Mouse (Mus musculus) right cerebral cortex, adult 18-20 months (tissue): ENCODE results near the gene Ano6.

ENCODE experiments used
- DNase-seq: peaks from one replicate; pipeline ENCODE4 v3.0.0; 2022; ENCODE audit warnings: mixed read lengths

Ano6 gene

DNA sequence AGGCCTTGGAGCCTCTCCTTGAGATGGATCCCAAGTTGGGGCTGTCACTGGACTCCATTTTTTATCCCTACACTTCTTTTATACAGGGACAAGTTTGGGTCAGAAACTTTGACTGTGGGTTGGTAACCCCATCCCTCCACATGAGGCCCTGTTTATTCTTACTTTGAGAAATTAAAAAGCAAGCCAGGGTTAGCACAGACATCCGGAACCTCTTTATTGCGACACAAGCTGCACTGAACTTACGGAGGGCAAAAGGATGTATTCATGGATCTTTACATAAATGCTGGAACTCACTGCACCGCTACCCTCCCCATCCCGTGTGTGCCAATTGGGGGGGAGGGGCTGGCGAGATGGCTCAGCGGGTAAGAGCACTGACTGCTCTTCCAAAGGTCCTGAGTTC is 105.1 kb downstream of the Ano6 start:
- no peak for DNase-seq

DNA sequence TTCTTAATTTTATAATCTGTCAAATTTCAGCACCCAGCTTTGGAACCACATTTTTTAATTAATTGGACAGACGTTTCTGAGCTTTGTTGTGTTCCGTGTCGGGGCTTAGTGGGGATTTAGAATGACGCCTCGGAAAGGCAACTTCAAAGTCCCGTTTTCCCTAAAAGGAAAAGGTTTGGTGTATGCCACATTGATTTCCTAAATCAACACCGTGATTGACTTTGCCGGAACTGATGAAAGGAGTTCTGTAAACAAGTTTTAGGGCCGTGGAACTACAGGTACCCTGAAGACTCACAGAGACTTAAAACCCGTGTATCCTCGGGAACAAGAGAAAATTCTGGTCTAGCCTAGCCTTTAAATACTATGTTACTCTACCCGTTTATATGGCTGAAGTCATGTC is 107.0 kb downstream of the Ano6 start:
- no peak for DNase-seq

DNA sequence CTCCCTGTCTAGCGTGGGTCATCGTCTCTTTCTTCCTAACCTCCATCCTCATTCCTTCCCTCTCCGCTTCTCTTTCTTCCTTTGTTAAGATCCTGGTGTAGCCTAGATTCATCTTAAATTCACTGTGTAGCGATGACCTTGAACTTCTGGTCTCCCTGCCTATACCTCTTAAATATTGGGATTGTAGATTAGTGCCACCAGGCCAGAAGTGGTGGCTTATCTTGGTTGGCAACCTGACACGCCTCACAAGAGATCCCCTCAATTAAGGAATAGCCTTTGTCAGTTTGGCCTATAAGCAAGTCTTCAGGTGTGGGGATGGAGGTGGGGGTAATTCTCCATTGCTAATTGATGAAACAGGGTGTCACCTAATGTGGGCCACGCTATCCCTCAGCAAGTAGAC is 107.8 kb downstream of the Ano6 start:
- no peak for DNase-seq

DNA sequence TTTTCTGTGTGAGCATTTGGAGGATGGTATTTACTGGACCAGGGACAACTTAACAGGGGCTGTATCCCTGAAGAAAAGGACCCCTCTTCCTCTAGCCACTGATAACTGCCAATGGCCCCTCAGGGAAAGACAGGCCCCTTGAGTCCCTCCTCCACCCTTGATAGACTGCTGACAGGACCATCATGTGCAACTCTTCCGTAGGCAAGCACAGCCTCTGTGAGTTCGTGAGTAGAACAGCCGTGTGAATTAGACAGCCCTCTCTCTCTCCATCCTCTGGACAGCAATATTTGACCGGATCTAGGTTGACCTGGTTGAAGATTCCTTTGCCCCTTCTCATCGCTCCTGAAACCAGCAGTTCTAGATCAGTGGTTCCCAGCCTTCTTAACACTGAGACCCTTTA is 111.8 kb downstream of the Ano6 start:
- DNase-seq, result no peak

DNA sequence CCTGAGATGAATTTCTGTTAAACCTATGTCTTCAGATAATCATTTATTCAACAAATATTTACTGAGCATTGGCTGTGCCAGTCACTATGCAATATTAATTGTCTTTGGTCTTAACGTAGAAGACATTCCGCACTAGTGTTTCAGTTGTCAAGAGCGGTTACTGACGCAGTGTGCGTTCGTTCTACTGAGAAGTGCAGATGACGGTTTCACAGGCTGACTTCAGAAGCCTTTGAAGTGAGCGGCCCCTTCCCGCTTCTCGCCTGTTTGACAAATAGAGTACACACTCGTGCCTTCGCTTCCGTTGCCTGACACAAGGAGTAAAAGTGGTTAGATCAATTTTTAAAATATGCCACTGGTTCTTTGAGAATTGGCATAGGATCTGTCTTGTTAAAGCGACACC is 113.6 kb downstream of the Ano6 start:
- no peak for DNase-seq

DNA sequence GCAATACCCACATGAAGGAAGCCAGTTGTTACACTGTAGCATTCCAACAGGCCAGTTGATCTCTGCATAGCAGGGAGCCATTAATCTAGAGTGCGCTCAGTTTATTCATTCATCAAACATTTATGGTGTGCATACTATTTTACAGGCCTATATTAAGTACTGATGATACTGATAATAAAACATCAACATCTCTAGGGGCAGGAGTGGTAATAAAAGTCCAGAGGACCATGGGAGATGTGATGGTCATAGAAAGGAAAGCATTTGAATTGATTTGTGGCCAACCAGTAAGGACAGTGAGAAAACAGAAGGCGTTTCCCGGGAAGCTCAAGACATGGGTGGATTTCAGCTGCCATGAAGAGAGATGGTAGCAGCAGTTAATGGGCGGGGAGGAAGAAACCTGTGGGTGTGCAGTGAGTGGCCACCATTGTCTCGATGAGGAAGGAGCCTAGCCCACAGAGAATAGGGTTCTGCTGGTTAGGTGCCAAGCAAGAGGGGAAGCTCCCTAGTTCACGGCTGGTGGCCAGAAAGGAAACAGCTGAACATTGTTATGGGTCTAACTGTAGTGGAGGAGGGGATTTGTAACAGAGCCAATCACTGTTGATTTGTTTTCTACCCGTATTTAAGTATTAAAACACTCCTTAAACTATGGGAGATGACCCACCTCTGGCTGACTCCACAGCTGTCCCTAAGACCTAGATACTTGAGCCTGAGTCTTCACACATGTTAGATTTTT is 115.5 kb downstream of the Ano6 start:
- no peak for DNase-seq

DNA sequence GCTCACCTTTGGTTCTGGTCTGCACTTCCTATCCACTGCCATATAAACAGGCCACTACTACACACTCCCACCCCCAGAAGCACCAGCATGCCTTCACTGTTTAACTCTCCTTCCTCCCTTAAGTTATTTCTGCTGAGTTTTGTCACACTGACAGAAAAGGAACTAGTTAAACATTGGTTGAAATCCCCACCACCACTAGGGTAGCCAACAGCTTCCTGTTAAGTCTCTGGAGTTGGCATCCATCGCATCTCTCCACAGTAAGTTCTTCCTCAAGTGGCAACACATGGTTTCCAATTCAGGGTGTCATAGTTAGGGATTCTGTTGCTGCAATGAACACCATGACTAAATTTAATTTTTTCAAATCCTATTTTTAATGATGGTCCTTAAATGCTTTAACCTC is 116.2 kb downstream of the Ano6 start:
- no peak for DNase-seq

DNA sequence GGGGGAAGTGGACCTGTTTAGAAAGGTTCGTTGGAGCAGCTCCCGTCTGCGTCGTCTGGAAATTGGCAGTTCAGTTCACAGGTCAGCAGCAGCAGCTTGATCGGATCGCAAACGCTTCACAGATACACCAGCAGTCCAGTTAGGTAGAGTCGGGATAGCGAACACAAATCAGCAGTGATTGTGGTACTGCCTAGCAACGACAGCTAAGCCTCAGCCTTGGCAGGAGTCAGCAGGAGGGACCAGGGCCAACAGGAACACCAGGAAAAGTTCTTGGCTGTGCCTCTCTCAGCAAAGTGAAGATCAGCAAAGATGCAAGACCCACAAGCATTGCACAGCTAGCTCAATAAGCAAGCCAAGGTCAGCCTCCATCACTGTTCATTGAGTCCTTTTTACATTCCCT is 116.7 kb downstream of the Ano6 start:
- DNase-seq, result peak; percentile 53

DNA sequence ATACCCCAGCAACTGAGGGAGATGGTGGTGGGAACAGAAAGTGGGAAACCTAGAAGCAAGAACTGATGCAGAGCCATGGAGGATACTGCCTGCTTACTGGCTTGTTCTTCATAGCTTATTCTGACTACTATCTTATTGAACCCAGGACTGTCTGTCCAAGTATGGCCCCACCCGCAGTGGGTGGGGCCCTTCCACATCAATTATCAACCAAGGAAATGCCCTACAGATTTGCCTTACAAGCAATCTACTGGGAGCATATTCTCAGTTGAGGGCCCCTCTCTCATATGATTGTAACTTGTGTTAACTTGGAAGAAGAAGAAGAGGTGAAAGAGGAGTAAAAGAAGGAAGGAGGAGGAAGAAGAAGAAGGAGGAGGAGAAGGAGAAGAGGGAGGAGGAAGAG is 117.3 kb downstream of the Ano6 start:
- no peak for DNase-seq

DNA sequence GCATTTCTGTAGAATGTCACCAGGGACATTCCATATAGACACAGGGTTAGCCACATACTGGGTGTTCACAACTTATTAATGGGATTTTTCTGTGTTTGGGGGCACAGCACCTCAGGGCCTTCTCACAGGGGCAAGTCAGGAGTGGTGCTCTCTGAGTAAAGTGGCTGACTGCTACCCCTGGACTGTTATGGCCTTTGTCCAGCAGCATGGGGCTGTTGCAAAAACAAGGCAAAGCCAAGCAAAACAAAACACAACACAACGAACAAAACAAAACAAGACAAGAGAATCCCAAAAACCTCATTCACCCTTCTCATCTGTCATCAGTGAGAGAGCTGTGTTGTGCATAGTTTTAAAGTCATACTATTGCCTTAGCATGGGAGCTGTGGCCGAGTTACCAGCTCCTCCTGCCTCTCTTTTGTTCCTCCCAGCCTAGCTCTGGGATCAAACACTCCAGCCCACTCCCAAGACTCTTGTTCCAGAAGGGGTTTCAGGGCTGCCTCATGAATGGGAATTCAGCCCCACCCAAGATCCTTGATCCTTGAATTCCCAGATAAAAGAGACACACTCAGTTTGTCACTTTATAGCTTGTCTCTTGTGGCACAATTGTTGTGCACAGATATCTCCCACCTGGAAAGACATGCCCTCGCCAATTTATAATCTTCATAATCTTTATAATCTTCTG is 119.6 kb downstream of the Ano6 start:
- DNase-seq, result no peak

DNA sequence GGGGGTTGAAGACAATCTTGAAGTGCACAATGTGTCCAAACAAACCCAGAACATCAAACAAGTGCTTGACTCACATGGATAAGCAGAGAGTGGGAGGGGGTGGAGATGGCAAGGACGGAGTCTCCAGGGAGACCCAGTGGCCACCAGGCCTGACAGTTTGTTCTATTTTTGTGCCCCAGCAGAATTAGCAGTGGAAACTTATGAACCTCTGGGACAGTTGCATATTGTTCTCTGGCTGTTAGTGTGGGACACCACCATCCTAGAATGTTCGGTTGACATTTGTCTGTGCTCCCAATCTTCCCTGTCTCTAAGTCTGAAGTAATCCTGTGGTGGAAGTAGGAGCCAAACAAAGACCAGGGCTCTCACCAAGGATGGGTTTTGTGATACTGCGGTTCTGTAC is 124.3 kb downstream of the Ano6 start:
- no peak for DNase-seq

DNA sequence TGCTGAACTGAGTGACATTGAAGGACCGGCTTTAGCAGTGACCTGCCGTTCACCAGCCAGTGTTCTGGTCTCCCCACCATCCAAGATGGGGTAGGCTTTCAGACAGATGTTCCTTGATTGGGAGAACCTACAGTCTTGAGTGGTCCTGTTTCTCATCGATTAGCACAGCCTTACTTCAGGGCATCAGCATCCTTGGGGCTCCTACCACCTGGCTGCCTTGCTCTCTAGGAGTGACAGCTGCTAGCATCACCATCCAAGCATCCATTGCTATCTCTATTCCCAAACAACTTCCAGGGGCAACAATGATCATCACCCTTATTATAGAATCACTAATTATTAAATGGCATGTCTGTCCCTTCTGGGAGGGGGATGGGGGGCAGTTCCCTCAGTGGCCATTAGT is 124.8 kb downstream of the Ano6 start:
- no peak for DNase-seq

DNA sequence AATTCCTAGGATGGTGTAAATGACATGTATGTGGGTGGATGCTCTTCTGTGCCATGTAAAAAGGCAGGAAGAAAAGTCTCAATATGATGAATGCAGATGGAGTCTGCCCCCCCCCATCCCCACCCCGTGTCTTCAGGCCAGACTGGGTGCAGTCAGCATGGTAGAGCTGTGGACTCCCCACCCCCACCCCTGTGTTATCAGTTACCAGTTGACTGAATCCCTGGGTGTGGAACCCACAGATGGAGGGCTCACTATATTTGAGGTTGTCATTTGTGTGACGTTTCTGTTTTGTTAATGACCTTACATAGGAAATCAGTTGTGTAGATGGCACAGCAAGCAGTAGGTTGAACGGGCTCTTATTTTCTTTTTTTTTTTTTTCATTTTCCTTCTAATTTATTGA is 126.7 kb downstream of the Ano6 start:
- no peak for DNase-seq

DNA sequence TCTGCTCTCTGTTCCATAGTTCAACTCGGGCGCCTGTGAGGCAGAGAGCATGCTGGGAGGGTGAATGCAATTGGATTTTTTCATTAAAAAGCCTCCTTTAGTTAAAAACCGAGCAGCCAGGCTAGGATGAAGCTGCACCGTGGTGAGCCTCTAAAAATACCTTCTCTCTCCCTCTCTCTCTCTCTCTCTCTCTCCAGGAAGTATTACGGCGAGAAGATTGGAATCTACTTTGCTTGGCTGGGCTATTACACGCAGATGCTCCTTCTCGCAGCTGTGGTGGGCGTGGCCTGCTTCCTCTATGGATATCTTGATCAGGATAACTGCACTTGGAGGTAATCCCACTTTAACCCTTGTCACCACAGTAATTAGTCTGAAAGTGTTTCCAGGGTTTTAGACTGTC is 129.4 kb downstream of the Ano6 start:
- peak; percentile 29 for DNase-seq

DNA sequence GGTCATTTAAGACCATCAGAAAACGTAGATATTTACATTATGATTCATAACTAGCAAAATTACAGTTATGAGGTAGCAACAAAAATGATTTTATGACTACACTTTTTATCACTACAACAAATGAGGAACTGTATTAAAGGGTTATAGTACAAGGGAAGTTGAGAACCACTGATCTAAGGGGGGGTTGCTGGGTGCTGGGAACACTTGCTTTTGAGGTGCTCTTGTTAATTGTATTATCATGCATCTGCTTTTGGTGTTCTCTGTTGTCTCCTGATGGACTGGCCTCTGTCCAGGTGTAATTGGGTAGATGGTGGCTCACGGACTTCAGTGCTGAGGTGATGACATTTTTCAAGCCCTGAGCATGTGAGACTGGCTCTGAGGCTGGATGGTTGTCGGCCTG is 130.4 kb downstream of the Ano6 start:
- DNase-seq, result no peak

DNA sequence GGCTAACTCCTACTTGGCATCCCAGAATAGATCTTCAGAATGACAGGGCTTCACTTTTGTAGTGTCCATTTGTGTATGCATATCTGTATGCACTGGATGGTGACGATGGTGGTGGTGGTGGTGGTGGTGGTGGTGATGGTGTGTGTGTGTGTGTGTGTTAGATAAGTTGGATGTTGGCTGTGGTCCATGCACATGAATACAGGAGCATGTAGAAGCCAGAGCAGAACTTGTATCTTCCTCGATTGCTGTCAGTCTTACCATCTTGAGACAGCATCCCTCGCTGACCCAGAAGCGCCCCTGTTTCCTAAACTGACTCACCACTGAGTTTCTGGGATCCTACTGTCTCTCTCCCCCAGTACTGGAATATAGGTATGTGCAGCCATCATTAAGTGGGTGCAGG is 131.0 kb downstream of the Ano6 start:
- no peak for DNase-seq

DNA sequence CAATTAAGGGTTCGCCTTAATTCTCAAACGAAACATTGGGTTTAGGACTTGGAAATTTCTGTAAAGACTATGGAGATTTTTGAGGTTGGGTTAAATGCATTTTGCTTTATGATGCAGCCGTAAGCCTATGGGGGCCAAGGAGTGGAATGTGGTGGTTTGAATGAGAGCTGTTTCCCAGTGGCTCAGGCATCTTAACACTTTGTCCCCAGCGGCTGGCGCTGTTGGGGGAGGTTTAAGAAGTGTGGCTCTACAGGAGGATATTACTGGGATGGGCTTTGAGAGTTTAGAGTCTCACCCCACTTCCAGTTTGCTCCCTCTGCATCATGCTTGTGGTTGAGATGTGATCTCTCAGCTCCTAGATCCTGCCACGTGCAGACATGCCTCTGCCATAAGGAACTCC is 131.9 kb downstream of the Ano6 start:
- DNase-seq, result no peak

DNA sequence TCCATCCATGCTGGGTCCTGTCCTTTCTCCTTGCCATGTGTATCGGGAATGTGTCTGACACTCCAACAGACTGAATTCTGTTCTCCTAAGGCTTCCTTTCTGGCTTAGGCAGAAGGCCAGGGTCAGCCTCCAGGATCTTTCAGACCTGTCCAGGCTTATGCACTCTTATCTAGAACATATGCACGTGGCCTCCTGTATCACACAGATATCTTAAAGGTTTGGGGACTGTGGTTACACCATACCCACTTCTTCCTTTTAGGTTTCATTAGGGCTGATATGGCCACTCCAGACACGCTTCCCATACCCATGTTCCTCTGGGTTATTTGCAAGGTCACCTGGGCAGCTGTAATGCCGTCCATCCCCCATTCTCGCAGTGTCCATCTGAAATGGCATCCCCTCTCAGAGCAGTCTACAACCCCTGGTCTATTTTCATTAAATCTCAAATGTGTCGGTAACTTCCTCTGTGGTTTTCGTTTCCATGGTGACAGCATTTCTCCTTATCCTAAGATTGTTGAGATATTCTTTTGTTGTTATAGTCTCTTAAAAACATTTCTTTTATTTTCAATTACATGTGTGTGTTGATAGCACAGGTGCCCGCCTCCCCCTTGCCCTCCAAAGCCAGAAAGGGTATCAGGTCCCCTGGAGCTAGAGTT is 134.8 kb downstream of the Ano6 start:
- DNase-seq, result no peak

DNA sequence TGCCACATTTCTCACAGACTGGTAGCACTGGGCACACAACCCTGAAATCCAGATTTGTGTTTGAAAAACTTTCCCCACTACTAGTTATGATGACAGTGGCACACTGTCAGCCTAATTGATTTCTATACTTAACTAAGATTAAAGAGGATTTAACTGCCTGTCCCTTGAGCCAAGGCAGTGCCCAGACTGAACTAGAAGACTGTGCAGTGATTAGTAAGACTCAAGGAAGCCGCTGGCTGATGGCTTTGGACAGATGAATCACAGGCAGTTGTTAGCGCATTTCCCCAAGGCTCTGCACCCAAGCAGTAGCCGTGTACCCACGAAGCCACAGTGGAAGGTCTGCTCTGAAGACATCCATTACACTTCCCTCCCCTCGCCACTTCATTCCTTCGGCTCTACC is 138.4 kb downstream of the Ano6 start:
- no peak for DNase-seq

DNA sequence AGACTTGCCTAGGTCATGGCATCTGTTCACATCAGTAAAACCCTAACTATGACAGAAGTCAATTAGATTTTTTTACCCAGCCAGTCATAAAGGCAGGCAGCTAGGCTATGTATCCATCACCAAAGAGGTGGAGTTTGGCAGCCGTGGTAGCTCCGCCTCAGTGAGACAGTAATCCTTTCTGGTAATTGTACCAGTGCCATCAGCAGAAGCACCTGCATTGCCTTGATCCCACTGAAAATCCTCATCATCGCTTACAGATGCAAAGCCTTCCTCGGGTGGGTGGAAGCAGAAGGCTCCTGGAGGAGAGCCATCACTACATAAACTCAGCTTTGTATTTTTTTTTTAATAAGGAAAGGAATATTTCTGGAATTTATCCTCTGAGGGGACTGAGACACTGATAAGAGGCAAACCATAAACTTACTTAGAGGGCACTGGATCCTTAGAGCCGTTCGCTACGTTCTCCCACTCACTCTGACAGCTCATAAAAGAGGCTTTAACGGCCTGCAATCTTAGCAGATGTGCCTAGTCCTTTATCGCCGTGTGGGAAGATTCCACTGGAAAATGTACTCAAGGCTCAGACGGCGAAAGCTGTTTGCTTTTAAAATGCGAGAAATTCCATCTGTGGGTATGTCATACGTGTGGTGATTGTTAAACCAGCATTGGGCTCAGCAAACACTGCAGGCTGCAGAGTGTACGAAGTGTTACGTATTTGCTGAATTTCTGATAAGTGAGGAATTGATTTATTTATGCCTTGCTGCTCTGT is 140.6 kb downstream of the Ano6 start:
- peak; percentile 68 for DNase-seq

DNA sequence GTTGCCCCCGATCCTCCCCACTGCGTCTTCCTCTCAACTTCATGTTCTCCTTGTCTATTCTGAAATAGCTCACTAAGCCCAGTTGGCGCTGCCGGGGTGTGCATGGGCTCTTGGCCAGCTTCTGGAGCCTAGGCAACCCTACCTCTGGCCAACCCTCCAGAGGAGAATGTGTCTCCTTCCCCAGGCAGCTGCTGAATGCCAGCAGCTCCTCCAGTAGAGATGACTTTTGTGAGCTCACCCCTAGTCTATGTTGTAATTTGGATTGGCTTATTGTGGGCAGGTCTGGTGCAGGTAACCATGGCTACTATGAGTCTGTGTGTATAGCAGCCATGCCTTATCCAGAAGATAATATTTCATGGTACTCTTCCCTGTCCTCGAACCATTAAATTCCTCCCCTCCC is 141.7 kb downstream of the Ano6 start:
- peak; percentile 79 for DNase-seq

DNA sequence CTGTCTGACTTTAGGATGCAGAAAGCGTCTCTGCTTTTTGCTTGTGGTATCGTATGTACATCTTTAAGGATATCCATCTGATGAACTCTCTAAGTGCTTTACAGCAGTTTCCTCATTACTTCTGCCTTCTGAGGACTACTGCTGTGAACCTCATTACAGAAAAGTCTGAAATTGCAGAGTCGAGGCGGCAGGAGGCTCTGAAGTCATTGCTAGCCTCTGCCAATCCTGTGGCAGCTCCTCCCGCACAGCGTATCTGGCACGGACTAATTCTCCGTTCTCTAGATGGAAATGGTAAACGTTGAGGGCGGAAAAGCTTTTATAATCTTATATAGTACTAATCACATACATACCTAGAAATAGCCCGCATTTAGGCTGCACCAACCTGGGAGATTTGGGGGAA is 144.5 kb downstream of the Ano6 start:
- DNase-seq, result peak; percentile 66

DNA sequence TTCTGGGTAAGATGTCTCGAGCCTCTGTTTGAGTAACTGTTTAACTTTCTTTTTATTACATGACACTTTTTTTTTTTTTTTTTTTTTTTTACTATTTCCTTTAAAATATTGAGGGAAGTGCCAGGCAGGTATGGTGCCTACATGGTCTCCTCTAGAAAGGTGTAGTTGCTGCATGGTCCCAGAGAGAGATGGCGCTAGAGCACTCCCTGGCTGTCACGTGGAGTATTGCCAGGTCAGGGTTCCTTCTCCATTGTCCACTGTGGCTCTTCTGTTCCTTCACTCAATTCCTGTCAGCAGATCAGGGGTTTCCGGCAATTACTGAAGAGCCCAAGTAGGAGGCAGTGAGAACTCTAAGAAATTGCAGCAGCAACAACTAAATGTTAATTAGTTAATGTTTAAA is 152.8 kb downstream of the Ano6 start:
- DNase-seq, result no peak

DNA sequence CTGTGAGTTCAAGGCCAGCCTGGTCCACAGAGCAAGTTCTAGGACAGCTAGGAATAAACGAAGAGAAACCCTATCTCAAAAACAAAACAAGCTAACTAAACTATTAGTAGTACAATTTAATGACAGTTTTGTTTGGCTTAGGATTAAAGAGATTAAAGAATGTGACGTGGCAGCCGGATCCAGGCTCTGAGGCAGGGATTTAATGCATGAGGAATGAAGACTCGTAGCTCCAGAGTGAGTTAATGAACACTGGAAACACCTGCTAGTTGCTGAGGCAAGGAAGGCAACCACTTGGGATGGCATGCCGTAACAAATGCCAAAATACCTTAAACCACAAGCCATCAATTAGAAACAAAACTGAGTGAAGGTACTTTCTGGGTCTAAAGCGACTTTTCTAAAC is 153.7 kb downstream of the Ano6 start:
- DNase-seq, result no peak
